Mouse (Mus musculus) bone marrow, adult 2 months (tissue): ENCODE data around the gene Med12l. TPM values are rescaled to one million over a fixed set of nuclear protein-coding genes. Genes with fewer than 3 reads are reported as not detected.

Experiments
- H3K27ac ChIP-seq: fragments of 200-500 bp; 2 replicates; pipeline ENCODE4 v1.5.1; 2012; ENCODE audit warnings: low read depth, mild to moderate bottlenecking, control low read depth, inconsistent platforms, low read length; ENCODE audit not compliant: control insufficient read depth, poor library complexity, insufficient read depth
- H3K4me1 ChIP-seq: fragments of 200-500 bp; 2 replicates; pipeline ENCODE4 v1.6.1; 2011; ENCODE audit warnings: low read length; ENCODE audit not compliant: control insufficient read depth, insufficient read depth
- H3K4me3 ChIP-seq: fragments of 200-500 bp; replicated peaks from 2 replicates; pipeline ENCODE3; 2011; ENCODE audit warnings: mild to moderate bottlenecking, low read depth, low read length, control low read depth; ENCODE audit not compliant: control insufficient read depth
- CTCF ChIP-seq: fragments of 200-500 bp; IDR thresholded peaks from 2 replicates; pipeline ENCODE4 v1.5.1; 2011; ENCODE audit warnings: low read length, control low read depth; ENCODE audit not compliant: control insufficient read depth, insufficient read depth
- POLR2A ChIP-seq: fragments of 200-500 bp; IDR thresholded peaks from 2 replicates; pipeline ENCODE4 v1.6.1; 2011; ENCODE audit warnings: low read depth, mild to moderate bottlenecking, control low read depth, low read length, borderline replicate concordance; ENCODE audit not compliant: control insufficient read depth
- WGBS: fragments of 180-500 bp; shearing (Covaris S2); methylation state at CpG from one replicate; pipeline ENCODE4 v1.1.7; 2018; 5-methylcytosine and 5-hydroxymethylcytosine counted together
- polyA plus RNA-seq: library from polyadenylated mRNA; stranded (reverse); fragments of >200 nt; gene quantifications from 2 replicates; pipeline ENCODE4 v1.2.4, GENCODE M21; 2011; ENCODE audit warnings: low replicate concordance; ENCODE audit not compliant: missing spikeins, insufficient read depth, insufficient read length

Med12l gene
- polyA plus RNA-seq, 1 experiment = 6.5 TPM

DNA sequence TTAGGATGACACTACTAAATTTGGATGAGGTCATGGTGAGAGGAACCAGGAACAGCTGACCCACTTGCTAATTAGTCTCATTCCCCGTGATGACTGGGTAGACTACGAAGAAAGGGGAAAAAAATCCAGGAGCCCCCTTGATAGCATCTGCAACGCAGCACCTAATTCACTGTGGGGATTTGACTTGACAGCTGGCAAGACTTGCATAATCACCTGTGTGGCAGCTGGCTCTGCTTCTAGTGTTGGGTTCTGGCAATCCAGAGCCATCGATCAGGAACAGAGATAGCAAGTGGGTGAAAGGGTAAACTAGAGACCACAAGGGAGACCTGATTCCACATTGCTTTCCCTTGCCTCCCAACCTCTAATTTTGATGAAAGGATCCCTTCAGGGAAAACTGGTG lies 19.8 kb upstream of the Med12l start:
- WGBS = 54% methylated on average over 4 of the region's 4 CpGs
- TF ChIP-seq CTCF = no peak
- no peak for TF ChIP-seq POLR2A
- Histone ChIP-seq H3K4me1 (peaks cover 1% of the 10 kb centered on the region), H3K4me3 (no peak overlapping the region), H3K27ac (no peak overlapping the region)

DNA sequence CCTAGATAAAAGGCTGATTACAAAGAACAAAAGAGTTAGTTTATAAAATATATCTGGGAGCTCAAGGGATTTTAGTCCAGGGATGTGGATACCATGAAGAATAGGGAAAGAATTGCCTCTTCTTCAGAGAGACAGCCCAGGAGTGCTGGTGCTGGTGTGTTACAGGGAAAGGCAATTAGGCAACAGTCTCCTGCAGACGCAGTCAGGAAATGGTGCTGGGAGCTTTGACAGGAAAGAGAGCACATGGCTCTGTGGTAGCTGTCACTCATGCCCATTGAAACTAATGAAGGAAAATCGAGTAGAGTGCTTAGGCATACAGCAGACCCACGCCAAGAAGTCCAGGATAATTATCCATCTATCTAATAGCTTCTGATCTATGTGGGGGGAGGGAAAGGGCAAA lies 16.3 kb upstream of the Med12l start:
- 3% methylated on average over 3 of the region's 3 CpGs for WGBS
- no peak overlapping the region for H3K27ac ChIP-seq
- H3K4me1 ChIP-seq = no peaks in the 10 kb centered on the region
- TF ChIP-seq POLR2A (no peak), CTCF (no peak)
- no peak overlapping the region for H3K4me3 ChIP-seq

DNA sequence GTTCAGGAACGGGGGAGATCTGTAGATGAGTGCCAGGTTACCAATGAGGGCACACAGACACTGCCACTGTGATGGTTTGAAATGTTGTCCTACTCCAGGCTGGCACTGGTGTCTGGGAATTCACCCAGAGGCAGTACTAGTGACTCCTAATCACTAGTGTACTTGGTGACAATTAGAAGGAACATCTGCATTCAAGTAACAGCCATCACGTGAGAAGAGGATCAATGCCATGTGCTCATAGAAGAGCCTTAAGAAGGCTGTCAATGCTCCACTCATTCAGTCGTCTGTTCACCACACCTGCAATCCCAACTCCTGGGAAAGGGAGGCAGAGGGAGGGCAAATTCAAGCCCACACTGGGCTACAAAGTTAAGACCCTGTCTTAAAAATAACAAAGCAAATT lies 15.1 kb upstream of the Med12l start:
- WGBS = 72% methylated on average over 3 of the region's 3 CpGs
- Histone ChIP-seq H3K4me3 (no peak overlapping the region), H3K27ac (no peak overlapping the region), H3K4me1 (no peaks in the 10 kb centered on the region)
- TF ChIP-seq POLR2A (no peak), CTCF (no peak)

DNA sequence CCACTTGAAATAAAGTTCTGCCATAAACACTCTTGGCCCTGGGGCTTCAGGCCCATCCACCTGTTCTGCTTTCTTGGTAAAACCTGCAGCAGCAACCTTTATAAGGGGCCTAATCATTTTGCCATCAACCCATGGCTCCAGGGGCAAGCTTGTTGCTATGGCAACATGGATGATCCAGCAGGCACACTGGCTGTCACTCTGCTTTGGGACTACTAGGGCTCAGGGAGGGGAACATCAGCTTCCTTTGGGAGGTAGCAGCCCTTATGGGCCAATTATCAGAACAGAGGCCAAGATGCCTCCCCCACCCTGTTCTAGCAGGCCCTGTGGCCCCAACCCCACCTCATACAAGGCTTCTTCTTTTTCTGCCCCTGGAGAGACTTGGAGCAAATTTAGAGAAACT lies 13.5 kb upstream of the Med12l start:
- H3K4me1 ChIP-seq = no peaks in the 10 kb centered on the region
- TF ChIP-seq POLR2A (no peak), CTCF (no peak)
- H3K27ac ChIP-seq = no peak overlapping the region
- no peak overlapping the region for H3K4me3 ChIP-seq

DNA sequence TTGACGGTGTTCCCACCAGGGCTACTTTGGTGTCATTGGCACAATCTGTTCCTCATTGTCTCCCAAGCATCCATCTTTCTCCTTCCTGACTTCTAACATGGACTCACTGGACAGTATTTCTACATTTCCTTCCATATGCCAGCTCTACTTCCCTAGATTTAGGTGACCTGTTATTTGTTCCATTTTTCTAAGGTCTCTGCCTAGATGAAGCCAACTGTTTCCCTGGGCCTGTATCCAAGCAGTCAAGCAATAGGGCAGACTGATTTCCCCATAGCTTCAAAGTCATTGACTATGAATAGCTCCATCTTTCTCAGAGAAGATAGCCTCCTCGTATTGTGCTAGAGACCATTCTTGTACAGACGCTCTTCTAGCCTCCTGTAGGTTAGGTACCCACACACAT lies 12.0 kb upstream of the Med12l start:
- no peak overlapping the region for H3K4me3 ChIP-seq
- H3K4me1 ChIP-seq = no peaks in the 10 kb centered on the region
- 86% methylated on average over 3 of the region's 3 CpGs for WGBS
- no peak overlapping the region for H3K27ac ChIP-seq
- no peak for TF ChIP-seq CTCF
- TF ChIP-seq POLR2A = no peak

DNA sequence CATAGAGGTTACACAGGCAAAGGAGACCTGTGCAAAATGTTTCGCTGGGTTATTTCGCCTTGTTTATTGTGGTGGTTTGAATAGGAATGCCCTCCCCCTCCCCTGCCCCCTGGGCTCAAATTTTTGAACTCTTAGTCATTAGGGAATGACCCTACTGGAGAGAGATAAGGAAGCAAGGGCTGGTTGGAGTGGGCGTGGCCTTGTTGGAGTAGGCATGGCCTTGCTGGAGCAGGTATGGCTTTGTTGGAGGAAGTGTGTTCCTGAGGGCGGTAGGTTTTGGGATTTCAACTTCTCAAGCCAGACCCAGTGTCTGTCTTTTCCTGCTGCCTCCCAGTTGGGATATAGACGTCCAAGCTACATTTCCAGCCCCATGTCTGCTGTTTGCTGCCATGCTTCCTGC lies 1.9 kb upstream of the Med12l start:
- no peaks in the 10 kb centered on the region for H3K4me1 ChIP-seq
- no peak overlapping the region for H3K4me3 ChIP-seq
- TF ChIP-seq CTCF (no peak), POLR2A (no peak)
- no peak overlapping the region for H3K27ac ChIP-seq
- 83% methylated on average over 5 of the region's 5 CpGs for WGBS

DNA sequence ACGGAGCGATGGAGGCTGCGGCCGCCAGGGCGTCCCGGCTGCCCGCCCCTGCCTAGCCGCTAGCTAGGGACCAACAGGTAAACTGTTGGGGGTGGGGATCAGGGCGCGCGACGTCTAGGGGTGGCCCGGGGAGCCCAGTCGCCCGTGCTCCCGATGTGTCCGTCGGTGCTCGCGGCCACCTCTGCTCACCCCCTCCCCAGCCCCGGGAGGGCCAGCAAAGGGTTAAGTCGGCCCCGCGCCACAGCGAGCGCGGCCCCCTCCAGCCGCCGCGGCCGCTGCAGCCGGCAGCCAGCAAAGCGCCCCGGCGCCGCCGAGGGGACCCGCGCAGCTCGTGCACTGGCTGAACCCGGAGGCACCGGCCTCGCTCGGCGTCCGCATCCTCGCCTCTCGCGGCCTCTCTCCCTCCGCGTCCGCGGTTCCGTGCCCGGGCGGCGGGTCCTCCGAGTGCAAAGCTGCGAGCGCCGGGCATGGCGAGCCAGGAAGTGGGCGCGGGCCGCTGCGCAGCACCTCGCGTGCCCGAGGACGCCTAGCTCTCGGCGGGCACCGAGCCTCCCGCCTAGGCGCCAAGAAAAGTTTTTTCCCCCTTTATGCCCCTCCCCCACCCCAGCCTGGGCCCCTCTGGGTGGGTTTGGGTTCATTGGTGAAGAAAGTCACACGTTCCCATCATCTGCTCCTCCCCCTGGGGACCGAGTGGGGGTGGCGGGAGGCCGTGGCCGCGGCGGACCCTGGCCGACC lies 538 bp downstream of the Med12l start:
- WGBS = under 1% methylated on average over 81 of the region's 83 CpGs
- H3K4me3 ChIP-seq = no peak overlapping the region
- no peak overlapping the region; the same call in 1 of the 2 replicates for H3K27ac ChIP-seq
- TF ChIP-seq POLR2A (no peak), CTCF (no peak)
- H3K4me1 ChIP-seq = no peaks in the 10 kb centered on the region

DNA sequence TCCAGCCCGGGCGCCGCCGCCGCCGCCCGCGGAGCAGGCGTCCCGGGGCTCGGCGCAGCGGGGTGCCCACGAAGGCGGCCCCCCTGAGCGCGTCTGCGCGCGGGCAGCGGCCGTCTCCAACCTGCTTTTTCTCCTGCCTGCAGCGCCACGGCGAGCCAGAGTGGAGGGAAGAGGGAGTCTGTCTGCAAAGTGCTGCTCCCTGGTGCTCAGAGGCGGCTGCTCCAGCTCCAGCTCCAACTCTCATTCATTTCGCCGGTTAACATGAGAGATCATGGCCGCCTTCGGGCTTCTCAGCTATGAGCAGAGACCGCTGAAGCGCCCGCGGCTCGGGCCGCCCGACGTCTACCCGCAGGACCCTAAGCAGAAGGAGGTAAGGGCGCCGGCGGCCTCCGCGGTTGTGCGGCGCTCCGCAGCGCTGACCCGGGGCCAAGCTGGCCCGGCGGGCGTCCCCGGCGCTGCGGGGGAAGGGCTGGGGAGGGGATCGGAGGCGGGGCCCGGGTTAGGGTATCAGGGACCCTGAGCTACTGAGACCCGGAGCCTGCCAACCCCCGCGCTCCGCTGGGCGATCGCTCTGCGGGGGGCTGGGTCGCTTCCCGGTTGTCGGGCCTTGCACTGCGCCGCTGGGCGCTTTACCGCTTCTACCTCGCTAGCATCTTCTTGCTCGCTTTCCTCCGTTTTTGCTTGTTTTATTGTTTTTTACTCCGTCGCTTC lies 1.3 kb downstream of the Med12l start:
- TF ChIP-seq POLR2A (no peak), CTCF (no peak)
- Histone ChIP-seq H3K4me3 (no peak overlapping the region), H3K4me1 (no peaks in the 10 kb centered on the region), H3K27ac (no peak overlapping the region)
- under 1% methylated on average over 77 of the region's 77 CpGs for WGBS

DNA sequence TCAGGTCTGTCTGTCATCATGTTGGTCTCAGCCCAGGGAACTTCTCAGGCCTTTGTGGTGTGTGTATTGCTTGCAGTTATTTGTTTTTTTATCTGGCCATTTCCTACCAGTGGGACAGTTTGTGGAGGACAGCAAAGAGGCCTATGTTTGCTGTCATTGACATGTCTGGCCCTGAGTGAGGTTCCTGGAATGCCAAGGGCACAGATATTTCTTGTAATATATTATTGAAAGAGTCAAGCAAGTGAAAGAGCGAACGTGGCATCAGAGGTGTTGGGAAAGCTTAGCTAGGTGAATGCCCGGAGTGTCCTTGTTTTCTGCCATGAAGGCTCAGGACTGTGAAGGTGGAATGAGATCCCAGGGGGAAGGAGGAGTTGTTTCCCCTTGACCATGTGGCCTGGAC lies 4.7 kb downstream of the Med12l start:
- TF ChIP-seq POLR2A = no peak
- no peak for TF ChIP-seq CTCF
- H3K4me3 ChIP-seq = no peak overlapping the region
- no peaks in the 10 kb centered on the region for H3K4me1 ChIP-seq
- H3K27ac ChIP-seq = no peak overlapping the region
- 79% methylated on average over 3 of the region's 3 CpGs for WGBS
